Mouse (Mus musculus): ENCODE results near the gene Cdsn. TPM values are rescaled to one million over a fixed set of nuclear protein-coding genes. Genes with fewer than 3 reads are reported as not detected.

The Cdsn gene
- polyA plus RNA-seq, 1 experiment from 2014 or later, result 0.40 TPM

GRCm38 (mm10) chr17:35549437-35550142 is 2.3 kb upstream of the Cdsn start:
- Histone ChIP-seq H3K36me3 (ENCODE audit: control insufficient read depth, insufficient read depth) (no peaks in the 10 kb centered on the region), H3K4me3 (ENCODE audit: low read depth, low read length) (no peak overlapping the region), H3K4me1 (replicated peaks; ENCODE audit: control insufficient read depth, insufficient read depth, low read length) (no peaks in the 10 kb centered on the region), H3K9ac (ENCODE audit: low read depth, low read length) (no peak overlapping the region), H3K27ac (ENCODE audit: low read depth, low read length) (peak overlapping the region; percentile 30; the same call in 1 of the 2 replicates), H3K9me3 (ENCODE audit: control insufficient read depth) (no peaks in the 10 kb centered on the region), H3K4me2 (replicated peaks; ENCODE audit: low read depth) (no peak overlapping the region), H3K27me3 (replicated peaks; ENCODE audit: control insufficient read depth, insufficient read depth, low read length) (no peaks in the 10 kb centered on the region)
- ATAC-seq, result peak; percentile 28; the same call in 1 of the 2 replicates
- TF ChIP-seq CTCF (IDR thresholded peaks at IDR 0.05; ENCODE audit: low read depth), result no peak
- 45% methylated on average over 15 of the region's 15 CpGs for WGBS

- TF ChIP-seq CTCF (IDR thresholded peaks at IDR 0.05; ENCODE audit: low read depth), result peak; percentile 29; the same call in 1 of the 2 replicates
- H3K9ac ChIP-seq (ENCODE audit: low read depth, low read length), result no peak overlapping the region
- no peaks in the 10 kb centered on the region for H3K36me3 ChIP-seq (ENCODE audit: control insufficient read depth, insufficient read depth)
- 96% methylated on average over 4 of the region's 4 CpGs for WGBS
- H3K9me3 ChIP-seq (ENCODE audit: control insufficient read depth), result no peaks in the 10 kb centered on the region
- H3K4me2 ChIP-seq (replicated peaks; ENCODE audit: low read depth), result no peak overlapping the region
- no peaks in the 10 kb centered on the region for H3K27me3 ChIP-seq (replicated peaks; ENCODE audit: control insufficient read depth, insufficient read depth, low read length)
- no peak overlapping the region for H3K4me3 ChIP-seq (ENCODE audit: low read depth, low read length)
- ATAC-seq, result no peak
- no peaks in the 10 kb centered on the region for H3K4me1 ChIP-seq (replicated peaks; ENCODE audit: control insufficient read depth, insufficient read depth, low read length)
- peak overlapping the region; percentile 30; the same call in 1 of the 2 replicates for H3K27ac ChIP-seq (ENCODE audit: low read depth, low read length)
Measured at GRCm38 (mm10) chr17:35550143-35550494, 1.8 kb upstream of the Cdsn start.

- ATAC-seq, result no peak
- 34% methylated on average over 8 of the region's 8 CpGs for WGBS
- Histone ChIP-seq H3K4me1 (replicated peaks; ENCODE audit: control insufficient read depth, insufficient read depth, low read length) (no peaks in the 10 kb centered on the region), H3K4me3 (ENCODE audit: low read depth, low read length) (no peak overlapping the region), H3K27ac (ENCODE audit: low read depth, low read length) (no peak overlapping the region), H3K9ac (ENCODE audit: low read depth, low read length) (no peak overlapping the region), H3K27me3 (replicated peaks; ENCODE audit: control insufficient read depth, insufficient read depth, low read length) (no peaks in the 10 kb centered on the region), H3K36me3 (ENCODE audit: control insufficient read depth, insufficient read depth) (no peaks in the 10 kb centered on the region), H3K4me2 (replicated peaks; ENCODE audit: low read depth) (no peak overlapping the region), H3K9me3 (ENCODE audit: control insufficient read depth) (no peaks in the 10 kb centered on the region)
- no peak for TF ChIP-seq CTCF (IDR thresholded peaks at IDR 0.05; ENCODE audit: low read depth)
Measured at GRCm38 (mm10) chr17:35550871-35551270, 1.1 kb upstream of the Cdsn start.

GRCm38 (mm10) chr17:35554321-35554720 is 2.4 kb downstream of the Cdsn start:
- H3K27me3 ChIP-seq (replicated peaks; ENCODE audit: control insufficient read depth, insufficient read depth, low read length), result no peaks in the 10 kb centered on the region
- ATAC-seq, result no peak
- 85% methylated on average over 5 of the region's 5 CpGs for WGBS

GRCm38 (mm10) chr17:35554761-35555397 is 3.0 kb downstream of the Cdsn start:
- Histone ChIP-seq H3K9me3 (ENCODE audit: control insufficient read depth) (no peaks in the 10 kb centered on the region), H3K4me2 (replicated peaks; ENCODE audit: low read depth) (no peak overlapping the region), H3K4me3 (ENCODE audit: low read depth, low read length) (no peak overlapping the region), H3K9ac (ENCODE audit: low read depth, low read length) (no peak overlapping the region), H3K36me3 (ENCODE audit: control insufficient read depth, insufficient read depth) (no peaks in the 10 kb centered on the region), H3K4me1 (replicated peaks; ENCODE audit: control insufficient read depth, insufficient read depth, low read length) (no peaks in the 10 kb centered on the region), H3K27ac (ENCODE audit: low read depth, low read length) (no peak overlapping the region), H3K27me3 (replicated peaks; ENCODE audit: control insufficient read depth, insufficient read depth, low read length) (no peaks in the 10 kb centered on the region)
- TF ChIP-seq CTCF (IDR thresholded peaks at IDR 0.05; ENCODE audit: low read depth), result no peak
- whole genome bisulfite sequencing, result 90% methylated on average over 18 of the region's 18 CpGs
- no peak for ATAC-seq

More at GRCm38 (mm10) chr17:35554321-35554720, 2.4 kb downstream of the Cdsn start:
- no peak for TF ChIP-seq CTCF (IDR thresholded peaks at IDR 0.05; ENCODE audit: low read depth)
- Histone ChIP-seq H3K9me3 (ENCODE audit: control insufficient read depth) (no peaks in the 10 kb centered on the region), H3K27ac (ENCODE audit: low read depth, low read length) (no peak overlapping the region), H3K36me3 (ENCODE audit: control insufficient read depth, insufficient read depth) (no peaks in the 10 kb centered on the region), H3K4me1 (replicated peaks; ENCODE audit: control insufficient read depth, insufficient read depth, low read length) (no peaks in the 10 kb centered on the region), H3K9ac (ENCODE audit: low read depth, low read length) (no peak overlapping the region), H3K4me3 (ENCODE audit: low read depth, low read length) (no peak overlapping the region), H3K4me2 (replicated peaks; ENCODE audit: low read depth) (no peak overlapping the region)

- 78% methylated on average over 13 of the region's 13 CpGs for WGBS
- 0 out of 2 replicates have a peak overlapping the region, but pooled peaks have one; percentile 21 for H3K27ac ChIP-seq (ENCODE audit: low read depth, low read length)
- TF ChIP-seq CTCF (IDR thresholded peaks at IDR 0.05; ENCODE audit: low read depth), result no peak
- peak; percentile 15 for ATAC-seq
- H3K4me1 ChIP-seq (replicated peaks; ENCODE audit: control insufficient read depth, insufficient read depth, low read length), result no peaks in the 10 kb centered on the region
- no peak overlapping the region for H3K4me3 ChIP-seq (ENCODE audit: low read depth, low read length)
- H3K27me3 ChIP-seq (replicated peaks; ENCODE audit: control insufficient read depth, insufficient read depth, low read length), result no peaks in the 10 kb centered on the region
- no peak overlapping the region for H3K9ac ChIP-seq (ENCODE audit: low read depth, low read length)
- no peak overlapping the region for H3K4me2 ChIP-seq (replicated peaks; ENCODE audit: low read depth)
- H3K36me3 ChIP-seq (ENCODE audit: control insufficient read depth, insufficient read depth), result no peaks in the 10 kb centered on the region
- H3K9me3 ChIP-seq (ENCODE audit: control insufficient read depth), result no peaks in the 10 kb centered on the region
Measured at GRCm38 (mm10) chr17:35556186-35556765, 4.3 kb downstream of the Cdsn start.

All from intestine, postnatal 0 days (tissue).